Mouse (Mus musculus): ENCODE results near the gene Tmem150c. TPM values are rescaled to one million over a fixed set of nuclear protein-coding genes. Genes with fewer than 3 reads are reported as not detected.

Gene Tmem150c
- polyA plus RNA-seq, 2 experiments = 4.8 to 7.3 TPM

- Histone ChIP-seq H3K4me3 (replicated peaks; ENCODE audit: low read length) (no peak overlapping the region), H3K4me1 (ENCODE audit: control insufficient read depth, insufficient read depth, low read length) (no peaks in the 10 kb centered on the region), H3K27ac (replicated peaks; ENCODE audit: low read depth, low read length) (no peak overlapping the region), H3K36me3 (ENCODE audit: control insufficient read depth, insufficient read depth, low read length) (no peaks in the 10 kb centered on the region), H3K9me3 (ENCODE audit: control insufficient read depth, low read length) (no peaks in the 10 kb centered on the region), H3K27me3 (ENCODE audit: control insufficient read depth, insufficient read depth, low read length) (no peaks in the 10 kb centered on the region), H3K4me2 (replicated peaks; ENCODE audit: low read depth, low read length, severe bottlenecking) (no peak overlapping the region), H3K9ac (ENCODE audit: low read depth, low read length, severe bottlenecking) (no peak overlapping the region)
- TF ChIP-seq POLR2A (IDR thresholded peaks at IDR 0.05; ENCODE audit: borderline replicate concordance, extremely low read depth, insufficient read depth, insufficient read length) = no peak
- DNase-seq (ENCODE audit: low spot score) (no peak), ATAC-seq (ENCODE audit: low FRiP score, low read depth) (no peak)
- WGBS = 74% methylated on average over 4 of the region's 4 CpGs
Measured at GRCm38 (mm10) chr5:100172104-100172503, 12.5 kb upstream of the Tmem150c start.

GRCm38 (mm10) chr5:100166591-100167491, 7.2 kb upstream of the Tmem150c start:
- TF ChIP-seq POLR2A (IDR thresholded peaks at IDR 0.05; ENCODE audit: borderline replicate concordance, extremely low read depth, insufficient read depth, insufficient read length) = no peak
- 33% methylated on average over 14 of the region's 14 CpGs for WGBS
- Histone ChIP-seq H3K4me1 (ENCODE audit: control insufficient read depth, insufficient read depth, low read length) (no peaks in the 10 kb centered on the region), H3K9ac (ENCODE audit: low read depth, low read length, severe bottlenecking) (no peak overlapping the region), H3K27ac (replicated peaks; ENCODE audit: low read depth, low read length) (no peak overlapping the region), H3K36me3 (ENCODE audit: control insufficient read depth, insufficient read depth, low read length) (no peaks in the 10 kb centered on the region), H3K4me3 (replicated peaks; ENCODE audit: low read length) (no peak overlapping the region), H3K9me3 (ENCODE audit: control insufficient read depth, low read length) (no peaks in the 10 kb centered on the region), H3K4me2 (replicated peaks; ENCODE audit: low read depth, low read length, severe bottlenecking) (no peak overlapping the region), H3K27me3 (ENCODE audit: control insufficient read depth, insufficient read depth, low read length) (no peaks in the 10 kb centered on the region)
- peak; percentile 59 for DNase-seq (ENCODE audit: low spot score)
- peak; percentile 44 for ATAC-seq (ENCODE audit: low FRiP score, low read depth)

- H3K9ac ChIP-seq (ENCODE audit: low read depth, low read length, severe bottlenecking) = no peak overlapping the region
- 0 out of 2 replicates have a peak, but pooled peaks cover 5% of the 10 kb centered on the region for H3K4me1 ChIP-seq (ENCODE audit: control insufficient read depth, insufficient read depth, low read length)
- no peak overlapping the region for H3K27ac ChIP-seq (replicated peaks; ENCODE audit: low read depth, low read length)
- no peaks in the 10 kb centered on the region for H3K9me3 ChIP-seq (ENCODE audit: control insufficient read depth, low read length)
- 56% methylated on average over 7 of the region's 7 CpGs for WGBS
- DNase-seq (ENCODE audit: low spot score) = no peak
- 0 out of 2 replicates have a peak, but pooled peaks cover 7% of the 10 kb centered on the region for H3K27me3 ChIP-seq (ENCODE audit: control insufficient read depth, insufficient read depth, low read length)
- no peak for ATAC-seq (ENCODE audit: low FRiP score, low read depth)
- H3K4me3 ChIP-seq (replicated peaks; ENCODE audit: low read length) = no peak overlapping the region
- H3K4me2 ChIP-seq (replicated peaks; ENCODE audit: low read depth, low read length, severe bottlenecking) = no peak overlapping the region
- no peak for TF ChIP-seq POLR2A (IDR thresholded peaks at IDR 0.05; ENCODE audit: borderline replicate concordance, extremely low read depth, insufficient read depth, insufficient read length)
- H3K36me3 ChIP-seq (ENCODE audit: control insufficient read depth, insufficient read depth, low read length) = no peaks in the 10 kb centered on the region
Measured at GRCm38 (mm10) chr5:100163368-100163767, 3.8 kb upstream of the Tmem150c start.

- H3K9ac ChIP-seq (ENCODE audit: low read depth, low read length, severe bottlenecking) = no peak overlapping the region
- H3K4me2 ChIP-seq (replicated peaks; ENCODE audit: low read depth, low read length, severe bottlenecking) = no peak overlapping the region
- no peaks in the 10 kb centered on the region for H3K9me3 ChIP-seq (ENCODE audit: control insufficient read depth, low read length)
- 0 out of 2 replicates have a peak, but pooled peaks cover 6% of the 10 kb centered on the region for H3K4me1 ChIP-seq (ENCODE audit: control insufficient read depth, insufficient read depth, low read length)
- H3K27ac ChIP-seq (replicated peaks; ENCODE audit: low read depth, low read length) = no peak overlapping the region
- 0 out of 2 replicates have a peak, but pooled peaks cover 13% of the 10 kb centered on the region for H3K27me3 ChIP-seq (ENCODE audit: control insufficient read depth, insufficient read depth, low read length)
- no peak for ATAC-seq (ENCODE audit: low FRiP score, low read depth)
- 68% methylated on average over 3 of the region's 3 CpGs for WGBS
- DNase-seq (ENCODE audit: low spot score) = no peak
- TF ChIP-seq POLR2A (IDR thresholded peaks at IDR 0.05; ENCODE audit: borderline replicate concordance, extremely low read depth, insufficient read depth, insufficient read length) = no peak
- H3K36me3 ChIP-seq (ENCODE audit: control insufficient read depth, insufficient read depth, low read length) = no peaks in the 10 kb centered on the region
- no peak overlapping the region for H3K4me3 ChIP-seq (replicated peaks; ENCODE audit: low read length)
Measured at GRCm38 (mm10) chr5:100162857-100163256, 3.2 kb upstream of the Tmem150c start.

- 0 out of 2 replicates have a peak, but pooled peaks cover 14% of the 10 kb centered on the region for H3K27me3 ChIP-seq (ENCODE audit: control insufficient read depth, insufficient read depth, low read length)
- H3K4me3 ChIP-seq (replicated peaks; ENCODE audit: low read length) = no peak overlapping the region
- H3K9me3 ChIP-seq (ENCODE audit: control insufficient read depth, low read length) = no peaks in the 10 kb centered on the region
- ATAC-seq (ENCODE audit: low FRiP score, low read depth) (no peak), DNase-seq (ENCODE audit: low spot score) (no peak)
- H3K36me3 ChIP-seq (ENCODE audit: control insufficient read depth, insufficient read depth, low read length) = no peaks in the 10 kb centered on the region
- no peak overlapping the region for H3K9ac ChIP-seq (ENCODE audit: low read depth, low read length, severe bottlenecking)
- 0 out of 2 replicates have a peak, but pooled peaks cover 6% of the 10 kb centered on the region for H3K4me1 ChIP-seq (ENCODE audit: control insufficient read depth, insufficient read depth, low read length)
- TF ChIP-seq POLR2A (IDR thresholded peaks at IDR 0.05; ENCODE audit: borderline replicate concordance, extremely low read depth, insufficient read depth, insufficient read length) = no peak
- 79% methylated on average over 1 of the region's 1 CpGs for WGBS
- no peak overlapping the region for H3K4me2 ChIP-seq (replicated peaks; ENCODE audit: low read depth, low read length, severe bottlenecking)
- no peak overlapping the region for H3K27ac ChIP-seq (replicated peaks; ENCODE audit: low read depth, low read length)
Measured at GRCm38 (mm10) chr5:100162053-100162452, 2.4 kb upstream of the Tmem150c start.

Measured in limb, embryonic 14.5 days (tissue).